Mouse (Mus musculus): ENCODE data around the gene Galr2.

DNA sequence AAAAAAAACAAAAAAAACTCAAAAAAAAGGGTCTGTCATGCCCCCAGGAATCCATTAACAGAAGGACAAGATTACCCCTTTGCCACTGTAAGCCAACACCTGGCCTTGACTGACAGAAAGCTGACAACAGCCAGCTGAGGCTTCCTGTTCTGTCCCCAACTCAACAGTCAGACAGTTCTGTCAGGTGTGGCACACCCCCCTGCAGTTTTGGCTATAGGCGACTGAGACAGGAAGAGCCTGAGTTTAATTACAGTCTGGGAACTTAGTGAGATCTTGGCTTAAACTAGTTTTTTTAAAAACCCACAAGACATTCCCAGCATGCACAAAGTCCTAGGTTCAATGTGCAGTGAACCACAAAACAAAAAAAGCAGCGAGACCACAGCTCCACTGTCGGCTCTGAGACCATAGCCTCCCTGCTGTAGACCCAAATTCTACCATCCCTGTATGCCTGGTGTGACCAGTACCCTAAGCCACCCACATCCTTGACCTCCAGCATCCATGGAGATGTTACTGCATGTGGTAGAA lies 27.6 kb upstream of the Galr2 start:
- TF ChIP-seq POLR2A (IDR thresholded peaks at IDR 0.05; ENCODE audit: low read depth, low read length) (no peak), CTCF (IDR thresholded peaks at IDR 0.05; ENCODE audit: extremely low read depth, insufficient read length, insufficient replicate concordance, low read depth, low read length) (no peak)

Data from small intestine, adult 2 months (tissue).